Mouse (Mus musculus) retina, adult 2 months (tissue): ENCODE measurements around the gene Saa1.

Source experiments
- DNase-seq: peaks from one replicate; pipeline ENCODE4 v3.0.0-alpha.2; 2012; ENCODE audit warnings: low read depth, low spot score

The Saa1 gene

GRCm38 (mm10) chr7:46718591-46719270 is 24.0 kb downstream of the Saa1 start:
- no peak for DNase-seq

GRCm38 (mm10) chr7:46716897-46717296 is 25.9 kb downstream of the Saa1 start:
- DNase-seq = no peak

GRCm38 (mm10) chr7:46715600-46715999 is 27.2 kb downstream of the Saa1 start, which contains the start of gene Saa3:
Saa3 (minus strand) TSS chr7:46715700.
- no peak for DNase-seq

- peak; percentile 53 for DNase-seq
Measured at GRCm38 (mm10) chr7:46714518-46714917, 28.3 kb downstream of the Saa1 start.

- DNase-seq = no peak
Measured at GRCm38 (mm10) chr7:46712250-46712649, 30.5 kb downstream of the Saa1 start.

- DNase-seq = peak; percentile 73
Measured at GRCm38 (mm10) chr7:46710390-46710844, 32.4 kb downstream of the Saa1 start, which contains the start of gene Saal1. Saal1 (minus strand) TSS chr7:46710680.

- no peak for DNase-seq
Measured at GRCm38 (mm10) chr7:46700521-46701025, 42.2 kb downstream of the Saa1 start.

GRCm38 (mm10) chr7:46696754-46697153 is 46.0 kb downstream of the Saa1 start:
- no peak for DNase-seq
